Mouse (Mus musculus) A20 (cell line): ENCODE measurements around the gene Hist1h4d.
"Not testable (repeated sequence)": the region's sequence is repeated elsewhere in the genome, so short reads cannot be mapped to it uniquely, and the experiment has no call there.

Experiments used
- DNase-seq: peaks from one replicate; pipeline ENCODE4 v3.0.0-alpha.2; 2011; ENCODE audit warnings: low read depth, low spot score

Gene Hist1h4d

DNA sequence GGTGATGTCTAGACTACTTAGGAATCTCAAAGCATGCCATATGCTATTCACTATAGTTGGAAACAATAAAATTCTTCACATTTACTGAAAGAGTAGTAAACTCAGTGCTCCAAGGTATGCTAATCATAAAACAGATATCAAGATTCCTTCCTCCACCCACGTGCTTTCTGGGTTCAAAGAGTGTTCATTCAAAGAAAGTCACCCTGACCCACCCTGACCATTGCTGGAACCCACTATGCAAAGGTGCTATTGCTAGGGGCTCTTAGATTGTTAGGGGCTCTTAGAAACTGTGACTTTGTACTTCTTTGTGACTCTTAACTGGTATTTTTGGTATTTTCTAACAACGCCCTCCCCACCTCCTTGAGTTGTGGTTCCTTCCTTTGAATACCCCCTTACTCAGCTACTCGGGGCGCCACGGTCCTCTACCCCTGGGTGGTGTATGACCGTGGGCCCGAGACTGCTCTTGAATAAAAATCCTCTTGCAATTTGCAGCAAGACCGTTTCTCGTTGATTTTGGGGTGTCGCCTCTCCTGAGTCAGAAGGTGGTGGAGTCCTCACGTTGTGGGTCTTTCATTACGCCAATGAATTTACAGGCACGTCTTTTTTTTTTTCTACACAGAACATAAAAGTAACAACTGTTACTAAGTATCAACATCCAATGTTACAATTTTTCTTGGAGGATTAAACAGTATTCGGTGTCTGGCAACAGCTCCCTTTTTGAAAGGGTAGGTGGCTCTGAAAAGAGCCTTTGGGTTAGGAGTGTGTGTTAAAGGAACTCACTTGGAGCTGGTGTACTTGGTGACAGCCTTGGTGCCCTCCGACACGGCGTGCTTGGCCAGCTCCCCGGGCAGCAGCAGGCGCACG, 8.1 kb upstream of the Hist1h4d start:
- not testable (repeated sequence) for DNase-seq

DNA sequence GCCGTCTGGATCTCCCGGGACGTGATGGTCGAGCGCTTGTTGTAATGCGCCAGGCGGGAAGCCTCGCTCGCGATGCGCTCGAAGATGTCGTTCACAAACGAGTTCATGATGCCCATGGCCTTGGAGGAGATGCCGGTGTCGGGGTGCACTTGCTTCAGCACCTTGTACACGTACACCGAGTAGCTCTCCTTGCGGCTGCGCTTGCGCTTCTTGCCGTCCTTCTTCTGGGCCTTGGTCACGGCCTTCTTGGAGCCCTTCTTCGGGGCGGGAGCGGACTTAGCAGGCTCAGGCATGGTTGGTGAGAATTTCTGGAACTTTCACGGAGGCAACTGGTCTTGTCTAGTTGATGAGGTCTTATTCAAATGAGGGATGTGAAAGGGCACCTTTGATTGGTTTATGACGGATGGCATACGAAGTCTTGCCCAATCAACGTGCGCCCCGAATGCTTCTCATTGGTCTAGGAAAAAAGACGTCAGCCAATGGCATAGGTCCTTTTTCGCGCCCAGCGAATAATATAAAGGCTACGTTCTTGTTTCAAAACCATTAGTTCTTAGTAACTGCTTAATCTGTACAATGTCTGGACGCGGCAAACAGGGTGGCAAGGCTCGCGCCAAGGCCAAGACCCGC, 7.4 kb upstream of the Hist1h4d start, which contains the start of the genes Hist1h2bf and Hist1h2ad:
Gene Hist1h2bf, minus strand, starts transcription at position 299 of the 627 bp plus-strand sequence.
Gene Hist1h2ad, plus strand, starts transcription at position 484 of the 627 bp plus-strand sequence.
- not testable (repeated sequence) for DNase-seq

DNA sequence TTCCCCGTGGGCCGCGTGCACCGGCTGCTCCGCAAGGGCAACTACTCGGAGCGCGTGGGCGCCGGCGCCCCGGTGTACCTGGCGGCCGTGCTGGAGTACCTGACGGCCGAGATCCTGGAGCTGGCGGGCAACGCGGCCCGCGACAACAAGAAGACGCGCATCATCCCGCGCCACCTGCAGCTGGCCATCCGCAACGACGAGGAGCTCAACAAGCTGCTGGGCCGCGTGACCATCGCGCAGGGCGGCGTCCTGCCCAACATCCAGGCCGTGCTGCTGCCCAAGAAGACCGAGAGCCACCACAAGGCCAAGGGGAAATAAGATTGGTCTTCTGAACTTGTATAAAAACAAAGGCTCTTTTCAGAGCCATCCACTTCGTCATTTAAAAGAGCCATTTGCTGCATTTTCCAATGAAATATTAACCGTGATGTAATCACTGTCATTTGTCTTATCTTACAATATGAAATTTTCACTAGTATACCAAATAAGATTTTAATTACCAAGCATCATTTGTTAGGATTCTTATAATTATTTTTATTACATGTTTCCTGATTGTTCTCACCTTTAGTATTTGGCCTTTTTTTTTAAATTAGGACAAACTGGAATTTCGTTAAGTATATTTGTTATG, 6.7 kb upstream of the Hist1h4d start:
- DNase-seq: not testable (repeated sequence)

GRCm38 (mm10) chr13:23575271-23575851, 6.0 kb upstream of the Hist1h4d start, which contains the start of gene Hist1h3d:
Gene Hist1h3d (plus strand): TSS chr13:23575763.
- no peak for DNase-seq

GRCm38 (mm10) chr13:23575864-23576313, 5.5 kb upstream of the Hist1h4d start:
- DNase-seq: not testable (repeated sequence)

DNA sequence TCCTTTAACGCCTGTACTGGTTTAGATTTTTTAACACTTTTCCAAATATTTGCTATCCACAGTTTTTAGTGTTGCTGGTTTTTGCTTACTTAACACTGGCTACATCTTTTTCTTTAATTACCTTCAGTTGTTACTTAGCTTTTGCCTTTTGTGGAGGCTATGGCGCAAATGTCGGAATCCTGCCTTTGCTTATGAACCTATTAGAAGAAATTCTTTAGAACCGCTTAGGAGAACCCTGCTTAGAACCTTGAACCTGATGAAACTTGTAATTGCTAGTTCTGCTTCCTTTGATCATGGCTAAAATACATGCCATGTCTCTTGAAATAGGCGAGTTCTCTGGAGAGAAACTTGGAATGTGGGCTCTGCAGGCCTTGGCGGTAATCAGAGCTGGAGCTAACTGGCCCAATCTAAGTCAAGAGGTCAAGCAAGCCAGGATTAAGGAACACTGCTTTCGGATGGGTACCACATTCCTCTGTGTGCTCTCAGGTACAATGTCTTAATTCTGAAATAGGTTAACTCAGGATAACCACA, 5.0 kb upstream of the Hist1h4d start:
- DNase-seq: no peak

DNA sequence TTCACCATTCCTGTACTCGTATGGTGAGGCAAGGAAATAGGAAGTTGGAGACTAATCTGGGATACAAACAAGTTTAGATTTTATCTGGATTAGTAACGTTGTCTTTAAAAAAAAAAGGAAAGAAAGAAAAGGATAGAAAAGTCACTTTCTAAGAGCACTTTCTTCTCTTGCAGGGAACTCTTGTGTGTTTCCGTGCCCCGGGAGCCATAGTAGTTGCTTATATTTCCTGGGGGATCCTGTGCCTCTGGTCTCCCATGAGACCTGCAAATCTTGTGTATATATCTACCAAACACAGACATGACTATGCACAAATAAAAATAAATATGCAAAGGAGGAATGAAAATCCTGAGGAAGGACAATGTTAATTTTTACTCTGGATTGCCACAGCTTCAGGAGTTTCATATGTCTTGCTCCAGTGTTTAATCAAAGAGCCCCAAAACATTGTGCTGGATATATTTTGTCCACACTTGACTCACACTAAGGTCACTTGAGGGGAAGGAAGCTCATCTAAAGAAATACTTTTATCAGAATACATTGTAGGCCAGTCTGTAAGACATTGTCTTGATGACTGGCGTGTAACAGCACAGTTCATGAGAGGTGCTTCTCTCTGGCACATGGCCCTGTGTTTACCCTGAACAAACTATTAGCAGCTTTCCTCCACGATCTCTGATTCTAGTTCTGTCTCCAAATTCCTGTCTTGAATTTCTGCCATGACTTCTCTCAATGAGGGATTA, 4.3 kb upstream of the Hist1h4d start:
- no peak for DNase-seq

GRCm38 (mm10) chr13:23577835-23578234, 3.6 kb upstream of the Hist1h4d start:
- DNase-seq: no peak

DNA sequence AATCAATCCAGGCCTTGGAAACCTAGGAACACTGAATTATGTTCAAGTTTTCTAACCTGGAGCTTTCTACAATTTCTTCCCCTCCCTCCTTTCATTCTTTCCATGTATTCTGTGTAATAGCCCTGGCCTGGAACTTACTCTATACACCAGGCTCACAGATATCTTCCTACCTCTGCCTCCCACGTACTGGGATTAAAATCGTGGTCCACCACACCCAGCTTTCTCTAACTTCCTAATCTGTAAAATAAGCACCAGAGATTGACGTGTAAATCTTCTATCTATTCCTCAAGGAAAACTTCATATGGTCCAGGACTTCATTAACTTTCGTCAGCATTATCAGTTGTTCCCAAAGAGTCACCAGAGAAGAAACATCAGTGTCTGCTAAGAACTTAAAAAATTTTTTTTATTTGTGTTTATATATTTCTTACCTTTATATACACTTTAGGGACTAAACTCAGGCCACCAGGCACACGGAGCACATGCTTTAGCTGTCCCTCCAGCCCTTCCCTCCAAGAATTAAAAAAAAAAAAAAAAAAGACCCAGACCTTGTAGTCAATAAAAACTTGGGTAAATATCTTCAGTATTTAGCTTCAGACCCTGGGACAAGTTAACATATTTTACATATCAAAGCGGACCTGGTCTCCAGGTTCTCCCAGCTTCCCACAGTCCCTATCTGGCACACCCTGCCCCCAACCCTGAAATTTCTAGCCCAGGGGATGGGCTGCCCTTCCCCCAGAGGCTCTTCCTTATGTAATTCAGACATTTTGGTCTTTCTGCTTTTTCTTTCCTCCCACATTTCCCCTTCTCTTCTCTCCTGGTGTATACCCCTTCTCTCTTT, 1.0 kb downstream of the Hist1h4d start:
- DNase-seq: peak; percentile 38

- peak; percentile 54 for DNase-seq
Observed at GRCm38 (mm10) chr13:23583387-23584068, 2.1 kb downstream of the Hist1h4d start.

GRCm38 (mm10) chr13:23584331-23584730, 2.9 kb downstream of the Hist1h4d start:
- DNase-seq: peak; percentile 56

- DNase-seq: peak; percentile 88
Observed at GRCm38 (mm10) chr13:23585029-23585441, 3.6 kb downstream of the Hist1h4d start.

GRCm38 (mm10) chr13:23585442-23586098, 4.2 kb downstream of the Hist1h4d start:
- DNase-seq: peak; percentile 93

- DNase-seq: no peak
Observed at GRCm38 (mm10) chr13:23586099-23586939, 4.9 kb downstream of the Hist1h4d start.

DNA sequence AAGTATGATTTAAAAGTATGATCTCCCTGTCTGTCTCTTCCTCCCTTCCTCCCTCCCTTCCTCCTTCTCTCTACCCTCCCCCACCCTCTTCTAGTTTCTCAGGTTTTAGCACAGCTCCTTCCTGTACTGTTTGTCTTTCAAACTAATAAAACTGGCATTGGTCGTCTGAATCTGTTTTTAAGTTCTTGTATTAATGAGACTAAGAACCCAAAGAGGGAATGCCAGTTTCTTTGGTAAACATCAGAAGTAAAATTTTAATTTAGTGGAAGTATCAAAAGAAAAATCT, 5.5 kb downstream of the Hist1h4d start:
- DNase-seq: peak; percentile 19

GRCm38 (mm10) chr13:23591206-23591605, 9.8 kb downstream of the Hist1h4d start:
- DNase-seq: no peak

GRCm38 (mm10) chr13:23591886-23592285, 10.5 kb downstream of the Hist1h4d start:
- not testable (repeated sequence) for DNase-seq

DNA sequence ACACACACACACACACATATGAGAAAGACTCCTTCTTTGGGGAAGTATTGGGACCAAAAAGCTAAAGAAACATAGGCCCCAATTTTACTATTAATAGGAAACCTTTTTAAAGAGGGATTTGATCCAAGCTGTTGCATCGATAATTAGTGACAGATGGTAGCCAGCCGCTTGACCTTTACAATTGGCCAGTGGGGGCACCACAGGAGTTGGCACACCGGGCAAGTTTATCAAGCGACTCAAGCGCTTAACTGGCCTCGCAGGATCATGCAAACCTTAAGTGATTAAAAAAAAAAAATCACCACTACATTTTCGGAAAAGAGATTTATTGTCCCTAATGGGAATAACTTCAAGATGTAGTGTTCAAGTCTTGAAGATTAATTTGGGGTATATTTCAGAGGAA, 11.2 kb downstream of the Hist1h4d start:
- DNase-seq: no peak
